Mouse (Mus musculus): ENCODE measurements at regions not wholly inside any gene's neighbourhood (a gene's known extent, or its start where the extent isn't known, plus 50 kb on each side); places are given as distances from the start of the nearest gene placed in this dataset.

GRCm38 (mm10) chr11:20887044-20887443, 56.2 kb upstream of the Lgalsl start:
- TF ChIP-seq POLR2A (IDR thresholded peaks at IDR 0.05; ENCODE audit: low read depth, low read length) (no peak), CTCF (IDR thresholded peaks at IDR 0.05; ENCODE audit: borderline replicate concordance, insufficient read depth, low read length) (no peak)
